Mouse (Mus musculus): Measurements from ENCODE around the gene Unc93a. TPM values are rescaled to one million over a fixed set of nuclear protein-coding genes. Genes with fewer than 3 reads are reported as not detected.
"Not testable (repeated sequence)": the region's sequence is repeated elsewhere in the genome, so short reads cannot be mapped to it uniquely, and the experiment has no call there.

The Unc93a gene
- total RNA-seq, 1 experiment from 2014 or later: 1.8 TPM

- DNase-seq: not testable (repeated sequence)
These were observed 62.4 kb downstream of the Unc93a start for GRCm38 (mm10) chr17:13069227-13069626.

DNA sequence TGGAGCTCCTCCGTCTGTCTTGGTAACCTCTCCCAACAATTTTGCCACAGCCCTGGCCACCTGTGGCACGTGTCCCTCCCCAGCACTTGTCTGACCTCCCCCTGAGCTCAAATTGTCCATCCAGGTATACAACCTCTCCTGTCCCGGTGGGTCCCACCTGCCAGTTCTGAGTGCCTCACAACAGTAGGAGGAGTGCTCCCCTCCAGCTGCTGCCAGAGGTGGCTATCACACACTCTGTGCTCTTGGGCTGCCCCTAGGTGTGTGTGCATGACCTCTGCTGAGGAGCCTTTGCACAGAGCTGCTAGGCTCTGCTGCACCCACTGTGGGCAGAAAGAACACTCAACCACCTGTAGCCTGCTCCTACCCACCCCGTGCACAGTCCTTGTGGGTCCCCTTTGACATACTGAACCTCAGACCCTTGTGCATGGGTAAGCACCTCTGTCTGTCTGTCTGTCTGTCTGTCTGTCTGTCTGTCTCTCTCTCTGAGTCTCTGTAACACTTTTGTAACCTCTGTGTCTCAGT is 63.7 kb downstream of the Unc93a start:
- not testable (repeated sequence) for DNase-seq

DNA sequence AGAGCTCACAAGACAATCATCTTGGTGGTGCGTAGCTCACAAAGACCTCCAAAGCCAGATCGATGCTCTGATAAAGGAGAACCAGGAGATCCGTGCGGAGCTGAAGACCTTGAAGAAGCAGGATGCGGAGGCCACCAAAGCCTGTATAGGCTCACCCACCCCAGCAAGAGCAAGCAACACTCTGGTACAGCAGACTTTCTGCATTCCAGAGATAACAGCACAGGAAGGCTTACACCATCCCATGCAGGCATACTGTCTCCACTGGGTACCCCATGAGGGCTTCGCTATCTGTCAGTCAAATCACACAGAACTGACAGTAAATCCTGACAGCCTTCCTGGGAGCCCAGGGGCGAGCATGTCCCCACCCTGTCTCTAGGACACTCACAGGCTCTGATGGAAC is 68.7 kb downstream of the Unc93a start:
- not testable (repeated sequence) for DNase-seq

DNA sequence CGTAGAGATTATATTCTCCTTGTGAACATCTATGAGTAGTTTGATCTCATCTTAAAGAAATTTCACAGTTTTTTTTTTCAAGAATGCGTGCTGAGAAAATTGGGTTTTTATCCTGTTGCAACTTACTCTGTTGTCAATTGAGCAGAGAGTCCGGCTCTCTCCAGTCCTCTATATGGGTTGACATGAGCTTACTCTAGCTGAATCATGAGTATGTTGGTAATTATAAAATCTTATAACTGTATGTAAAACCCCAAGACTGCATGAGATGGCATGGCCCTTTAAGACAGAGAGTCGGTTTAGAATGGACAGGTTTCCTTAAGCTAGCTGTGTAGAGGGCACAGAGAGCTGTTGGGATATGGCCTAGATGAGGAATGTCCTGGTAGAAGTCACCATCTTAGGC is 70.8 kb downstream of the Unc93a start, which contains the start of gene Tcp10b:
Gene Tcp10b, plus strand, starts transcription at position 301 of the 400 bp plus-strand sequence.
- DNase-seq: not testable (repeated sequence)

Other genes starting within 250 kb of the Unc93a start
- gene Pnldc1, start 221.6 kb downstream of the Unc93a start, total RNA-seq (2021): 4.8 and 6.0 TPM in 2 replicates
- 206 and 219 TPM in 2 replicates for gene Tcp1, start 216.1 kb downstream of the Unc93a start, total RNA-seq (2021)
- gene Mrpl18, start 215.5 kb downstream of the Unc93a start, total RNA-seq (2021): 63.0 and 72.7 TPM in 2 replicates
- 2.0 and 3.1 TPM in 2 replicates for gene Acat3, start 191.2 kb downstream of the Unc93a start, total RNA-seq (2021)
- 122 and 138 TPM in 2 replicates for gene Acat2, start 171.1 kb downstream of the Unc93a start, total RNA-seq (2021)
- 60.2 and 67.5 TPM in 2 replicates for gene Wtap, start 137.6 kb downstream of the Unc93a start, total RNA-seq (2021)
- gene Sod2, start 125.0 kb downstream of the Unc93a start, total RNA-seq (2021): 333 and 383 TPM in 2 replicates
- 0.49 TPM in 1 of 2 replicates, not detected in the other for gene Gpr31b, start 79.5 kb downstream of the Unc93a start, total RNA-seq (2021)
- 0.88 TPM in 1 of 2 replicates, not detected in the other for gene Tcp10b, start 70.7 kb downstream of the Unc93a start, total RNA-seq (2021)
- gene Smok2a, start 89.4 kb upstream of the Unc93a start, total RNA-seq (2021): not detected in 2 replicates
- not detected in 2 replicates for gene Smok2b, start 98.4 kb upstream of the Unc93a start, total RNA-seq (2021)
- gene Tcp10c, start 222.8 kb upstream of the Unc93a start, total RNA-seq (2021): not detected in 2 replicates

Data from adrenal gland, postnatal 25 days (tissue).